16 mouse cellular contexts compared by ENCODE assay signal in the genomic region with DNA sequence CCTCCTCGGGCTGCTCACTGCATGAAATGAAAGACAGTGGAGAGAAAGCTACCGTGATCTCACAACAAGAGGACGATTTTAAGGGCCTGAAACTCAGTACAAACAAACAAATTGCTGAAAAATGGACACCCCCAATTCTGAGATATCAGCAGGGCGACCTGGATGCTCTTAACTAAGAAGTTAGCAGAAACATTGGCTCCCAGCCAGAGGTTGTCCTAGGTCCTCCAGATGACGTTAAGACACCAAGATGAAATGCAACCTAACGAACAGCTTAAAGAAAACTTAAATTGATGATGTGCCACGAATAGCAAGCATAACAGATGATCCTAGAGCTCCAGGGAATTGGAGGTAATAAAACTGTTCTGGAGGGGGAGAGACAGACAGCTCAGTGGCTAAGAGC.
"Had no signal": no experiment of that assay in that cellular context is flagged by ENCODE, and none has a peak within 500 bp of the region (broad histone marks: within the 10 kb centered on the region; RNA-seq: fewer than 3 reads in every experiment).

No protein-coding gene starts in this region.

- H3K27me3 ChIP-seq: hindbrain, embryonic 15.5 days; limb, embryonic 15.5 days; megakaryocyte, embryonic 14.5 days; neural tube, embryonic 13.5 days had no signal

- ATAC-seq: intestine, embryonic 16.5 days; lung, postnatal 0 days; midbrain, embryonic 16.5 days had no signal

- H3K4me3 ChIP-seq: hindbrain, embryonic 15.5 days; left cerebral cortex, adult 2 months; limb, embryonic 15.5 days; megakaryocyte, embryonic 14.5 days; neural tube, embryonic 13.5 days had no signal

- H3K9me3 ChIP-seq: hindbrain, embryonic 15.5 days; limb, embryonic 15.5 days; megakaryocyte, embryonic 14.5 days; neural tube, embryonic 13.5 days had no signal

- H3K9ac ChIP-seq: hindbrain, embryonic 15.5 days; limb, embryonic 15.5 days; neural tube, embryonic 13.5 days had no signal

- H3K36me3 ChIP-seq: hindbrain, embryonic 15.5 days; limb, embryonic 15.5 days; neural tube, embryonic 13.5 days had no signal

- DNase-seq: lung, adult 2 months; lung, postnatal 36 days; retina, postnatal 1 day; right cerebral cortex, postnatal 4 days; spleen, adult 18-20 months; thymus, adult 2 months; thymus, postnatal 25 days had no signal

- H3K4me2 ChIP-seq: hindbrain, embryonic 15.5 days; limb, embryonic 15.5 days; midbrain, embryonic 11.5 days; neural tube, embryonic 13.5 days had no signal

- H3K27ac ChIP-seq: hindbrain, embryonic 15.5 days; left cerebral cortex, adult 2 months; limb, embryonic 15.5 days; neural tube, embryonic 13.5 days had no signal
